Mouse (Mus musculus): ENCODE measurements at regions not wholly inside any gene's neighbourhood (a gene's known extent, or its start where the extent isn't known, plus 50 kb on each side); places are given as distances from the start of the nearest gene placed in this dataset.
A peak's percentile ranks its signal among the peaks of the same experiment; 100 is the strongest.

DNA sequence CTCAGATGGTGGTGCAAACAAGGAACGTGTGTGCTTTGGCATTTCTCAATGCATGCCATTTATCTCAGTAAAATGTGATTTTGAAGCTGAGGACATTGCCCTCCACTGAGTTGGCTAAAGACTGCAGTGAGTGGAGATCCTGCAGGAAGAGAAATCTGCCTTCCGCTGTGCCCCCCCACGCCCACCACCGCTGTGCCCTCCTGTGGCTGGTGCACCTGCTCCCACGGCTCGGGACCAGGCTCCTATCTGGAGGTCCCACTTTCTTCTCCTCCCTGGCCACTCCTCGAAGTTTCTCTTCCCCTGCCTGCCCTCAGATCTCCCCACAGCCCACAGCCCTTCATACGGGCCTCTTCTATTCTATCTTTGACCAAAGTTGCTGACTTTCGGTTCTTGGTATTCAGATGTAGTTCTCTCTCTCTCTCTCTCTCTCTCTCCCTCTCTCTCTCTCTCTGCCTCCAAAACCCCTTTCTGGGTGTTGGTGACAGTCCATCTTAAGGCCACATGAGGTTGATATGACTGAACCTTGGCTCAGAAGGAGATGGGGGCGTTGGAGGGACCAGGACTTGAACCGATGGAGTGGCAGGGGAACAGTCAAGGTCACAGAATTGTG lies 139.2 kb downstream of the Cdc5l start:
- ATAC-seq (replicated peaks; ENCODE audit: poor library complexity, severe bottlenecking), result peak; percentile 47

DNA sequence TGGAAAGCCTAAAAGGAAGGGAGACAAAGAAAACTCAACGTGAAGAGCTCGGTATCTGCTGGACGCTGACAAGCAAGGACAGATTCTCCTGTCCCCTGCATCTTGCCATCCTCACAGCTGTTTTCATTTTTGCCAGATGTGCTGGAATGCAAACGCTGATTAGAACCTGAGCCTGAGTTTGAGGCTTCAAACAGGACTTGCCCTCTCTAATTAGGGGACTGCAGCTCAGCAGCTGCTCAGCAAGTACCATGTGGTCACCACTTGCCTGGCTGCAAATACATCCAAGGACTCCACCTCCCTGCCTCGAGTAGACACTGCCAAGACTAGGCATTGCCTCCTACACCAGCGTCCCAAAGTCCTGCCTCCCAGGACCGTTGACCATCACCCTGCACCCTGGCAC lies 140.7 kb downstream of the Cdc5l start:
- no peak for ATAC-seq (replicated peaks; ENCODE audit: poor library complexity, severe bottlenecking)

DNA sequence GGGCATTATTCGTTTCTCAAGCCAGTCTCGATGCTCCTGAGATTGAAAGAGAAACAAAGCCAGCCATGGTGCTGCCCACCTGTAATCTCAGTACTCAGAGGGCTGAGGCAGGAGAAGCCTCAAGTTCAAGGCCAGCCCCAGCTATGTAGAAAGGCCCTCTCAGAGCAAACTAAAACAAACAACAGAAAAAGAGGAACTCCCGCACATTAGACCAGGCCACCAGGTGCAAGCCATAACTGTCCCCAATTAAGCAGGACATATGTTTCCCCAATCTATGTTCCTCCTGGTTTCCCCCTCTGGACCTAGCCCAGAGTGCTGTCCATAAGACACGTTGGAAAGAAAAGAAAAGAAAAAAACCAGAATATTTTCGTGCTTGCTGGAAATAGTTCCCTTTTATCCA lies 142.5 kb downstream of the Cdc5l start:
- peak; percentile 37 for ATAC-seq (replicated peaks; ENCODE audit: poor library complexity, severe bottlenecking)

DNA sequence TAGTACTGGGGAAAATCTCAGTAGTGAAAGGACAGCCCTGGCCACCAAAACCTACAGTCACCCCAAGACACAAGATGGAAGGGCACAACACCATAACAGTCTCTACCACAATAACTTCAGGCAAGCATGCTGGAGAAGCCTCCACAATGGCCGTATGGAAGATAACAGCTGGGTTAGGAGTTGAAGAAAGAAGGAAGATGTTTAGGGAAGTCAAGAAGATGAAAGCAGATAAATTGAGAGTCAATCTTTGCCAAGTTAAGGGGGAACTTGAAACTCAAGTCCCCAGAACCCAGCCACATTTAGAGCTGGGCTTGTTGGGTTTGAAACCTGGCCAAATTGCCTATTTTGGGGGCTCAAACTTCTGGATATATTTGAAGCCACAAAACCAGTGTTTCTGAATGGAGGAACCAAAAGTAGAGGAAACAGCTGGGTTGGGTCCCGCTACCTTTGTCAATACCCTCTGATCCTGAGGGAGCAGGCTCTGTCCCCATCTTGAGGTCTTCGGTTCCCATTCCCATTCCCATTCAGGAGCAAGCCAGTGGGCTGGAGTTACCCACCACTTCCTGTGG lies 147.8 kb downstream of the Cdc5l start:
- peak; percentile 89 for ATAC-seq (replicated peaks; ENCODE audit: poor library complexity, severe bottlenecking)

DNA sequence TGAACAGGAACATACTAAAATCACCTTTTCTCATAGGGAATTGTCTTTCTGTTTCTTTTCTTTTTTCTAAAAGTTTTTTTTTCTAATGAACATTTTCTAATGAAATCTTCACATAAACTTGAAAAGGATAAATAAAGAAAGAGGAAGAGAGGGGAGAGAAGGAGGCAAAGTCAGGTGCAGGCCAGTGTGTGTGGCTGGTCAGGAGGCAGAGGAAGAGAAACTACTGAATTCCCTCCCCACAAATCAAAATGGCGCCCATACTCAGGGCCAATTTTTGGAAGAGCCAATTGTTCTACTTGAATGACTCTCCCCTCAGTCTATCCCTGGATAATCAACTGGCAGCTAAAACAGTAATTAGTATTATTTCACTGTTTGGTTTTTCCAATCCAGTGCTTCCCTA lies 152.0 kb downstream of the Cdc5l start:
- ATAC-seq (replicated peaks; ENCODE audit: poor library complexity, severe bottlenecking), result peak; percentile 61

DNA sequence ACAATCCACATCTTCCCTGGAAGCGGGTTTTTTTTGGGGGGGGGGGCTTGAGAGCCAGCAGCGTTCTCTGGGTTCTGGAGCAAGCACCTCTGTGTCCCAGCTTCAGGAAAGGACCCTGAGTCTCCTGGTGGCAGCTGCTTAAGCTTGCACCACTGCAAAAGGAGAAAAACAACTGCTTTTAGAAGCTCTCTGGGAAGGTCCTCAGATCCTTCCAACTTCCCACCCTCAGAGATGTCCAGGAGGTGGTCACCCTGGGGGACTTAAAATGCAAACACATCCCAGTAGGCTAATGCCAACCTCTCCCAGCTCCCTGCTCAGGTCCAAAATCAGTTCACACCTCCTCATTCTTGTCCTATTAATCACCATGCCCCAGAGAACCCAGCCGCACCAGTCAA lies 153.7 kb downstream of the Cdc5l start:
- ATAC-seq (replicated peaks; ENCODE audit: poor library complexity, severe bottlenecking), result no peak

DNA sequence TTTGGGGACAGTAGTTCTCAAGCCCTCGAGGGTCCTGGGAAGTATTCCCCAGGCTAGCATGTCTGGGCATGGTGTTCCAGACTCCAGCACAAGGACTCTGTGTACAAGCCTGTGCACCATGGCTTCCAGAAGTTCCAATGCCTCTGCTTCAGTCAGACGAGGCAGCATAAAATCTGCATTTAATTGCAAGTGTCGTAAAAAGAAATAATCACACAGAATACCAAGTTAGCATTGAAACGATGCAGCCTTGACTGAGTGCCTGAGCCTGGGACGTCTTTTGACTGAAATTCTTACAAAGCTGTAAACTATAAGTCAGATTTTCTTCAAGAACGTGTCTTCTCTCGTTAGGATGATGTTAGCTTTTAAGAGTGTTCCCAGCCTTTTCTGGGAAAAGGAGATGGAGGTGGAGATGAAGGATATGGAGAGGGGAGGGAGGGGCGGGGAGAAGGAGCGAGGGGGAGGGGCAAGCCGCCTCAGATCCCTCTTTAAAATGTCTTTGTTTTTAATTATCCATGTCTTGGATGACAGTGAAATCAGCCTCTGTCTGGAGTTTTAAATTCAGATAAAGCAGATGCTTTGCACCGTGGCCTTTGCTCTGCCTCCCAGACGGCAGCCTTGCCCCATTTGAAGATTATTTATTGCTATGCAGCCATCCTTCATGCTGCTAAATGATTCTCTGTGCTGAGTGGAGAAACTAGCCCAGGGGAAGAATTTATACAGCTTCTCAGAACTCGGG lies 154.3 kb downstream of the Cdc5l start:
- ATAC-seq (replicated peaks; ENCODE audit: poor library complexity, severe bottlenecking), result no peak

DNA sequence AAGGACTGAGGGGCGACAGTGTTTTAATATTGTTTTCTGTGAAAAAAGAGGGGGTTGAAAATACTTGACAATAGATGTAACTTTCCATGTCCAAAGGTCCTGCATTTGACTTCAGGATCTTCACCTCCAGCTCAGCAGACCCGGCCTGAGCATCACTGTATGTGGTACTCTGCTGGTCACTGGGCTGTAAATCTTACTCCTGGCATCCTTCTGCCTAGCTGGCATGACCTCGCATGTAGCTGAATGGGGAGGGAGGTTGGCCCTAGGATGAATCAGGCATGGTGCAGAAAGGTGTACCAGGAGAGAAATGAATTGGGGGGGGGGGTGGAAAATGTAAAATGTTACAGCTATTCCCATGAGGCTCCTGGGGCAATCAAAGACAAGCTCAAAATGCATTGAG lies 156.0 kb downstream of the Cdc5l start:
- ATAC-seq (replicated peaks; ENCODE audit: poor library complexity, severe bottlenecking), result no peak

DNA sequence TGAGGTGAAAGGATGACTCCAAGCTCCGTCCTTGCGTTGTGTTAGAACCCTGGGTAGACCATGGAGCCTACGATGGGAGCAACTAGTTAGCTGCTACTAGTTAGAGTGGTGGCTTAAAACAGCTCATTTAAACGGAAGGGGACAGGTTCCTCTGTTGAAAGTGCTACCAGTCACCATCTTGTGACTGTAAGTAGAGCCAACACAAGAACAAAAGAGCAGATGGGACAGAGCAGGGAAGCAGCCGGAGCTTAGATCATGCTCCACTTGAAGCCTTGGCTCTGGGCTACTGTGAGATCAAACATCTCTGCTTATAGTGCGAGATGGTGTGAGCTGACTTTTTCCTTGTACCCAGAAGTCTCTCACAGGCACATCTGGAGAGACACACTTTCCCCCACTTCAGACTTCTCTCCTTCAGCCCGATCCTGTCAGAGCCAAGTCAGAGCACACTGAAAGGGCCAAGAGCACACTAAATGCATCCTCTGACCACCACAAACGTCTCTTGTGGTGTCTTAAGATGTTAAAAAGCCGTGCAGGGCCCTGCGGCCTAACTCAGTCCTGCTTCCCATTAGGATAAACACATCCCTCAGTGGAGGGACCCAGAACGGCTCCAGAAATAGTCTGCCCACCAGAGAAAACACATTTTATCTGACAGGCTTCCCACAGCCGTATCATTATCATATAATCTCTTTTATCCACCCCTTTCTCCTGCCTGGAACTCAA lies 156.7 kb downstream of the Cdc5l start:
- ATAC-seq (replicated peaks; ENCODE audit: poor library complexity, severe bottlenecking), result no peak

DNA sequence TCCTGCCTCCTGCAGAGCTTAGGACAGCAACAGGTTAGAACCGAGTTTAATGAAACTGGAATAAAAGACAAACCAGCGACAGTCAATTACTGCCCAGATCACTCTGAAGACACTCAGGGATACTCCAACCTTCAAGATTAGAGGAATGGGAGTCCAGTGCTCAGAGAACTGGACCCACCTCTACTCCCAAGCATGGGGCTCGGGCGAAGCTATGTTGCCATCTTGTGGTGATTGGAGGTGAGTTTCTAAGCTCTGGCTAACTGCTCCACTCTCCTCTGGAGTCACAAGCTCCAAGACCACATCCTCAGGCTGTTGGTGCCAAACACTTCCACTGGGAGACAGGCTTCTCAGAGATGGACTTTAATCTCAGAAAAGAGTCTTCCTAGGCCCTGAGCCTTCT lies 158.6 kb downstream of the Cdc5l start:
- no peak for ATAC-seq (replicated peaks; ENCODE audit: poor library complexity, severe bottlenecking)

DNA sequence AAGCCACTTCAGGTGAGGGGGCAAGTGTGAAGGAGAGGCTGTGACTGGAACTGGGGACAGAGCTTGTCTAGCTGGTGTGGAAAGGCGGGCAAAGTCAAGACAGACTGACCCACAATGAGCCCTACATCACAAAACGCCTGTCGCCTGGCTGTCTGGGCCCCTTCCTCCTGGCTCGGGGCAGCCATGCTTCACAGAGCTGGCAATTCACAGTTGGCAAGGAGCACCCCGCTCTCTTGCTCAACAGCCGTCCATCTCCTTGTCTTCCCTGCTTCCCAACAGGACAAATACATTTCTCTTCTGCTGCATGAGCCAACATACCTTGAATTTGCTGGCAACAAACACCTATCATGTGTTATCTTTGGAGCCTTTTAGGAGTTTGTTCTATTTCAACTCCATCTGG lies 166.8 kb downstream of the Cdc5l start:
- ATAC-seq (replicated peaks; ENCODE audit: poor library complexity, severe bottlenecking), result no peak

DNA sequence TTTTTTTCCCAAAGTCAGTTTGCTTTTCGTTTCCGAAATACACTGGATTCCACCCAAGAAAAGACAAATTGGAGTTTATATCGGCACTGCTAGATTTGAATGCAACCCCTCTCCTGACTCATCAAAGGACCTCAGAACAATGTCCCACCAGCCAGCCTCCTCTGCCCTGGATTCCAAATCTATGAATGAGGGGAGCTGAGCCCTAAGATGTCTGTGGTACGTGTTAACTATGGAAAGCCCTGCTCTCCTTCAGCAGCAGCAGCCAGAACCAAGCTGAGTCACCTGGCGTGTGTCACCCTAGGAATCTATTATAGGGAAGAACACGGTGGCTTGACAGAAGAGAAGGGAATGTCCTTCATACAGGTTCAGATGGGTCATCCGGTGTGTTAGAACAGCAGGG lies 167.9 kb downstream of the Cdc5l start:
- ATAC-seq (replicated peaks; ENCODE audit: poor library complexity, severe bottlenecking), result no peak

DNA sequence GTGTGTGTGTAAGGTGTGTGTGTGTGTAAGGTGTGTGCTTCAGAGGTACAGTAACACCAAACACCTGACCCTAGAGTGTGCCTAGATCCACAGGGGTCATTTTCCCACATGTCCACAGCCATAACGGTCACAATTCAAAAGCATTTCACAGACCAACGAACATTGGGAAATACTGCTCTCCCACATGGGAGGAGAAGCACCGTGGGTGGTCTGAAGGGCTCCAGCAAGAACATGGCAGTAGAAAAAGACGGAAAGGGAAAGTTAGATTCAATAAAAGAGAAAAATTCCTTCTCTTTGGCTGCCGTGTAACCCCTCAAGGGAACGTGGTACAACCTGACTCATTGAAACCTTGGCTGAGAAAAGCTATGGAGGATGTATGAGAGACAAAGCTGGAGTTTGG lies 169.1 kb downstream of the Cdc5l start:
- ATAC-seq (replicated peaks; ENCODE audit: poor library complexity, severe bottlenecking), result no peak

DNA sequence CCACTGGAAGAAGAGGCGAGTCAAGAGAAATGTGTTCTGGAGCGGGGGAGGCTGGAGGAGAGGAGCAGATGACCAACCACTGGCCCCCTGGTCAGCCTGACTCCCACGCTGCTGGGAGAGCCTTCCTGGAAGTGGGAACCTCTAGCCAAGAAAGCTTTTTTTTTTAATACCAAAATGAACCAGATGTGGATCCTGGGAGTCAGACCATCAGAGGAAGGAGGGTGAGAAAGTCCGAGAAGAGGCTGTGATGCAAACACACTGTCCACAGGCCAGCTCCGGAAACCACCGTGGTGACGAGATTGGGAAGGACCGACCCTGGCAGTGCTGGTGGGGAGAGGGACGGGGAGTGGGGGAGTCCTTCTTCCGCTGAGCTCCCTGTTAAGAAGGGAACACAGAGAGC lies 173.1 kb downstream of the Cdc5l start:
- no peak; the same call in 1 of the 2 replicates for ATAC-seq (replicated peaks; ENCODE audit: poor library complexity, severe bottlenecking)

DNA sequence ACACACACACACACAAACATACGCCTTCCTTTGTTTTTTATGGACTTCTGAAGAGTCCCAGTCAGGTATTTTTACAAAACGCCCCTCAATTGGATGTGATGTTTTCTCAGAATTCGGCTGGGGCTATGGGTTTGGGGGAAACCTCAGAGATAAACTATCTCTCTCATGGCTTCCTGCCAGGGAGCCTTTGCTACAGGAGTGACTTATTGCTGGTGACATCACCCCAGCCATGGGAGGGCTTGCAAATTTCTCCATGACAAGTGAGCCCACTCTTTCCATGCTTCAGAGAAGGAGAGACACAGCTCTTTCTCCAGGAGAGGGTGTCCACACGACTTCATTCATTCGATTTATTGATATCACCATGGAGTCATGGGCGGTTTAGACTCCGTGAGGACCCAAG lies 175.5 kb downstream of the Cdc5l start:
- no peak for ATAC-seq (replicated peaks; ENCODE audit: poor library complexity, severe bottlenecking)

DNA sequence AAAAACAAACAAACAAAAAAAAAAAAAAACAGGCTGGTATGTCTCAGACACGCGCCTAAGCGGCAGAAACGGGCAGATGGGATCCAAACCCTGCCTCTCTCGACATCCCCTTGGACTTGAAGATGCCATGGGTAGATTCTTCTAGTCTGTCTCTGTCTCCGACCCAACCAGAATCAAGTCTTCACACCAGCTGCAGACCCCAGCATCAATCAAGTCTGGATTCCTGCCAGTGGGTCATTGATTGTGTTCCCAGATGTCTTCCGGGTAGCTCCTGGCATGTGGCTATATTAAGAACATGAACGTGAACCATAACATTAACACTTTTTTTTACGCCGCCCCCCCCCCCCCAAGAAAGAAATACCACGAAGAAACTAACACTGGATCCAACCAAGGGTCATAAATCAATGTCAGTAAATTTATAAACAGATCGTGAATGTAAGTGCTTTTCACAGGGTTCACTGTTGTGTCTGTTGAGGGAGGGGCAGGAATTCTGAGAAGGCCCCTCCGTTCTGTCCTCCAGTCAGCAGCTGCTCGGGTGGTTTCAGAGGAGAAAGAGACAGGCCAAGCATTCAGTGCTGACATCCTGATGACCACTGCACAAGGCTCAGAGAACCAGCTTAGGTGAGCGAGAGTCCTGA lies 180.8 kb downstream of the Cdc5l start:
- ATAC-seq (replicated peaks; ENCODE audit: poor library complexity, severe bottlenecking), result no peak

DNA sequence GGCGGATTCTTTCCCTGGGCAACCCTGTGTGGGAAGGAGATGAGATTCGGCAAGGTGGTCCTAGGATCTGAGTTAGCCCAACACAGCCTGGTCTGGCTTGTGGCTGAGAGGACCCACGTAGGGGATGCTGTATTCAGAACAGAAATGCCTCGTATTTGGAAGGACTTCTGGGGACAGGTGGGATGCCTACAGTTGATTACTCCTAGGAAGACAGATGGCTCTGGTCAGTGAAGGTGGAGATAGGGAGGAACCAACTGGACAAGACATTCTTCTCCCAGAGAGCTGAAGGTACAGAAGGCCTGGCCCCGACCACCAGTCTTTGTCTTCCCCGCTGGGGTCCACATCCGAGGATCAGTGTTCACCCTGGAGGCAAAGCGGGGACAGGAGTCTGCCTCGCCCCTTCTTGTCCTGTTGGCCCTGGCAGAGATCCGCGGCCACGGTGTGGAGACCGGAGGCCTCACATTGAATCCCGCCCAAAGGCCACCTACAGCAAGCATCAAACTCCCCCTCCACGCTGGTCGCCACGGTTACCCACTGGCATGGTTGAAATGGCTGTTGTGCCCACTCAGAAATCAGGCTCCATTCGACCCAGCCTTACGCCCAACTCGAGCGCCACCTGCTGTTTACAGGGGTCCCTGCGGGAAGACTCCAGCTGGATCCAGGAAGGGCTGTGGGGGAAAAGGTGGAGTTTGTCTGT lies 182.4 kb downstream of the Cdc5l start:
- ATAC-seq (replicated peaks; ENCODE audit: poor library complexity, severe bottlenecking), result peak; percentile 77

DNA sequence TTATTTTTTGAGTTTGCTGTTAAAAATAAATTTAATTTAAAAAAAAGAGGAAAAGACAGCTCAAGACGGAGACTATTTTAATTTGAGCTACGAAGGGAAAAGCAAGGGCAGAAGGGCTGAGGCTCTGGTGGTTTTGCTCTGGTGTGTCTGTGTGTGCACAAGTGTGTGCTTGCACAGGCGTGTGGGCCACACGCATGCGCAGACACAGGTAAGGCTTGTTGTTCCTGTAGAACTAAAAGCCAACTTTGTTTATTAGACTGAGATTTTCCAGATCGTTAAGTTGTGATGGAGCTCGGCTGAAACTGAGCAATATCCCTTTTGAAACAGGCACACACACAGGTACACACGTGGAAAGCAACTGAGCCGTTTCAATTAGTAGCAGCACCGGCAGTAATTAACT lies 183.1 kb downstream of the Cdc5l start:
- no peak for ATAC-seq (replicated peaks; ENCODE audit: poor library complexity, severe bottlenecking)

DNA sequence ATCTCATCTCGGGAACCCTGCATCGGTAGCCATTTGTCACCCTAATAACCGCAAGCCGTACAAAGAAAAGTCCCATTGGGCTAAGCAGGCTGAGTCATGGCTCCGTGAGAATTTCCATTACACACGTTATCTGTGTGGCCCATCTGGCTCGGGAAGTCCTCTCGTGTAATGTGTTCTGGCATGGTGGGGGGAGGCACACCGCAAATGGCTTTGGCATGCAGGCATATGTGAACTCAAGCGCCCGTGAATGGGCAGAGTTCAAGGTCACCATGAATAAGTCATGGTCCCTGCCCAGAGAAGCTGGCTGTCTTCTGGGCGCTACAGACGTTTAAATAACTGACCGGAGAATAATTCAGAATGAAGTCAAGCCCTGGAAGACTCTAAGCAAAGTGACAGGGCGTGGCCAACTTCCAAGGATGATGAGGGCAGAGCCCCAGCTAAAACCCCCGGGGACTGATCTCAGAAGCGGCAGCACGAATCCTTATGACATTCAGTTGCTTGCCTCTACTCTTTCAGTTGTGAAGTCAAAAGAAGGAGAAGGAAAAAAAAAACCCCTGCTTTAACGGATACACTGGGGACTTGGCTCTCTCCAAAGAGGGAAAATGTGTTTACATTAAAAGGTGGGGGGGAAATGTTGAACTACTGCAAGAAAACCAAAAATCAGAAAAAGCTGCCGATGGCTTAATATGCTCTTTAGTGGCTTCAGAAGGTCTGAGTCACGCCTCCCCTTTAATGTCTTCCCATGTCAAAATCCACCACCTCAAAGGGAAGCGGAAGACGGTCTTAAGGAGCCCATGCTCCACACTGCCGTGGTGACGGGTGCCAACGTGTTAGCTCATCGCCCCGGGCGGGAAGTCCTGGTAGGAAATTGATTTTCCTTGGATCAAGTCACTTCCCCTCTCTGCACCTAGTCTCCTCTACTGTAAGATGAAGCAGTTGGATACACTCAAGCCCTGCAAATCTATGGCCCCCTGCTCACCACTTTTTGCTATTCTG lies 186.1 kb downstream of the Cdc5l start:
- ATAC-seq (replicated peaks; ENCODE audit: poor library complexity, severe bottlenecking), result no peak

Data from granulocyte monocyte progenitor cell, adult 5-6 weeks (primary cell).